Mouse (Mus musculus): ENCODE data around the gene Snrk. TPM values are rescaled to one million over a fixed set of nuclear protein-coding genes. Genes with fewer than 3 reads are reported as not detected.

The Snrk gene
- total and polyA plus RNA-seq, 3 experiments: 9.1 to 446 (median 10.7) TPM

DNA sequence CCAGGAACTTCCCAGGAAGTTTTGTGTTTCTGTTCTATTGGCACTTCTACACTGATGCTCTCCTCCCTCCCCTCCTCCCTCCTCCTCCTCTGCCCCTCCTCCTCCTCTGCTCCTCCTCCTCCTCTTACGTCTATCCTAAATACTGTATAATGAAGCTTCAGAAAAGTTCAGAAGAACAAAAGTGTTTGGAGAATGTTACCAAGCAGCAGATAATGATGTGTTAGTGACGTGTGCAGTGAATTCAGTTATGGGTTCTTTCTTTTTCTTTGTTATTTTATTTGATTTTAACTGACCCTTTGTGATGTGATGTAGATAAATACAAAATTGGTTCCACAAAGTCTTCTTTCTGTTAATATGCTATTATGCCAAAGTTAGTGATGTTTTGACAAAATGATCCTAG lies 22.2 kb downstream of the Snrk start:
- Histone ChIP-seq H3K27ac (ENCODE audit: control insufficient read depth, low read depth, low read length) (no peak overlapping the region), H3K4me1 (ENCODE audit: control insufficient read depth in 1 of 2, insufficient read depth in 2 of 2, low read length in 2 of 2) (no peaks in the 10 kb centered on the region), H3K9me3 (replicated peaks; ENCODE audit: insufficient read depth, low read length) (no peaks in the 10 kb centered on the region), H3K27me3 (ENCODE audit: control insufficient read depth in 1 of 2, insufficient read depth in 2 of 2, low read length in 2 of 2) (no peaks in the 10 kb centered on the region), H3K79me2 (ENCODE audit: control insufficient read depth, insufficient read depth, low read length, poor library complexity) (no peaks in the 10 kb centered on the region), H3K9ac (ENCODE audit: control insufficient read depth, low read depth, low read length, poor library complexity, severe bottlenecking) (no peak overlapping the region), H3K4me3 (ENCODE audit: control insufficient read depth in 1 of 2, insufficient read depth in 1 of 2, low read depth in 2 of 2, low read length in 2 of 2) (no peak overlapping the region), H3K36me3 (ENCODE audit: control insufficient read depth in 1 of 2, insufficient read depth in 2 of 2, low read length in 2 of 2) (no peaks in the 10 kb centered on the region; a peak in 2 of 4 replicates)
- TF ChIP-seq KAT2A (conservative IDR thresholded peaks at IDR 0.05; ENCODE audit: low read depth, low read length): no peak
- TF ChIP-seq USF1 (IDR thresholded peaks at IDR 0.05; ENCODE audit: low read depth, low read length): no peak
- no peak for TF ChIP-seq POLR2AphosphoS2 (IDR thresholded peaks at IDR 0.05; ENCODE audit: low read length)
- no peak for TF ChIP-seq TCF12 (IDR thresholded peaks at IDR 0.05; ENCODE audit: low read depth, low read length)
- no peak for TF ChIP-seq ETS1 (IDR thresholded peaks at IDR 0.05; ENCODE audit: low read depth, low read length)
- no peak for TF ChIP-seq MYB (IDR thresholded peaks at IDR 0.05; ENCODE audit: low read depth, low read length)
- no peak for TF ChIP-seq POLR2A (IDR thresholded peaks at IDR 0.05; ENCODE audit: control insufficient read depth in 1 of 2, insufficient read depth in 1 of 2, low read depth in 1 of 2, low read length in 2 of 2, poor library complexity in 1 of 2)
- TF ChIP-seq JUND (IDR thresholded peaks at IDR 0.05; ENCODE audit: low read depth, low read length): no peak
- TF ChIP-seq RCOR1 (IDR thresholded peaks at IDR 0.05; ENCODE audit: low read depth, low read length): no peak
- no peak for TF ChIP-seq E2F4 (IDR thresholded peaks at IDR 0.05; ENCODE audit: borderline replicate concordance, low read depth, low read length)
- no peak for TF ChIP-seq ZC3H11A (IDR thresholded peaks at IDR 0.05; ENCODE audit: low read depth, low read length)
- TF ChIP-seq GABPA (IDR thresholded peaks at IDR 0.05; ENCODE audit: low read depth, low read length): no peak
- no peak for TF ChIP-seq NRF1 (IDR thresholded peaks at IDR 0.05; ENCODE audit: insufficient read depth, low read depth, low read length, poor library complexity, severe bottlenecking)
- no peak for TF ChIP-seq TAL1 (IDR thresholded peaks at IDR 0.05; ENCODE audit: low read length)
- no peak for TF ChIP-seq MEF2A (IDR thresholded peaks at IDR 0.05; ENCODE audit: extremely low read depth, insufficient replicate concordance, low read depth, low read length, poor library complexity, severe bottlenecking)
- no peak for DNase-seq (ENCODE audit: low read depth, low spot score)

DNA sequence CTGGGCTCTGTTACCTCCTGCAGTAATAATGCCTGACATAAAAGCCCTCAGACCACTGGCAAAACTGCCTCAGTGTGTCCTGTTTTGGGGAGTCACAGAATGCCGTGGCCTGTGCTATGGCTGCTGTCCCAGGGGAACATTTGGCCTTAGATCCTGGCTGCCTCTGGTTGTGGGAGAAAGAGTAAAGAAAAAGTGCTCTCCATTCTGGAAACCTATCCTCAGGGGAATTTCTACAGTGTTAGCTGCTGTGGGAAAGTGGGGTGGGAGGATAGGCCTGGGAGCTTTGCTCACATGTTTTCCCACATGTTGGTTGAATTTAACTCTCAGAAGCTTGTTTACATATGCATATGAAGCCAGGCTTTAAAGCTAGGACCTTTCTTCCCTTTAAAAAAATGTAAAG lies 26.2 kb downstream of the Snrk start:
- Histone ChIP-seq H3K4me1 (ENCODE audit: control insufficient read depth in 1 of 2, insufficient read depth in 2 of 2, low read length in 2 of 2) (peaks cover 2 to 8% of the 10 kb centered on the region in 2 experiments), H3K4me3 (ENCODE audit: control insufficient read depth in 1 of 2, insufficient read depth in 1 of 2, low read depth in 2 of 2, low read length in 2 of 2) (no peak overlapping the region), H3K9ac (ENCODE audit: control insufficient read depth, low read depth, low read length, poor library complexity, severe bottlenecking) (no peak overlapping the region), H3K27ac (ENCODE audit: control insufficient read depth, low read depth, low read length) (no peak overlapping the region), H3K79me2 (ENCODE audit: control insufficient read depth, insufficient read depth, low read length, poor library complexity) (no peaks in the 10 kb centered on the region), H3K9me3 (replicated peaks; ENCODE audit: insufficient read depth, low read length) (no peaks in the 10 kb centered on the region), H3K27me3 (ENCODE audit: control insufficient read depth in 1 of 2, insufficient read depth in 2 of 2, low read length in 2 of 2) (no peaks in the 10 kb centered on the region), H3K36me3 (ENCODE audit: control insufficient read depth in 1 of 2, insufficient read depth in 2 of 2, low read length in 2 of 2) (peaks cover 0 to 9% of the 10 kb centered on the region in 2 experiments; a peak in 3 of 4 replicates)
- DNase-seq (ENCODE audit: low read depth, low spot score): no peak
- TF ChIP-seq MAX (IDR thresholded peaks at IDR 0.05; ENCODE audit: low read length) (no peak), NELFE (IDR thresholded peaks at IDR 0.05; ENCODE audit: low read depth, low read length) (no peak), UBTF (IDR thresholded peaks at IDR 0.05; ENCODE audit: borderline replicate concordance, insufficient read depth, low read depth, low read length) (no peak), NRF1 (IDR thresholded peaks at IDR 0.05; ENCODE audit: insufficient read depth, low read depth, low read length, poor library complexity, severe bottlenecking) (no peak), MYB (IDR thresholded peaks at IDR 0.05; ENCODE audit: low read depth, low read length) (no peak), GABPA (IDR thresholded peaks at IDR 0.05; ENCODE audit: low read depth, low read length) (no peak), MXI1 (IDR thresholded peaks at IDR 0.05; ENCODE audit: low read depth, low read length) (no peak), MAZ (IDR thresholded peaks at IDR 0.05; ENCODE audit: low read depth, low read length) (no peak), TAL1 (IDR thresholded peaks at IDR 0.05; ENCODE audit: low read length) (no peak), SMC3 (IDR thresholded peaks at IDR 0.05; ENCODE audit: low read depth, low read length) (no peak), TCF12 (IDR thresholded peaks at IDR 0.05; ENCODE audit: low read depth, low read length) (no peak), HCFC1 (IDR thresholded peaks at IDR 0.05; ENCODE audit: low read depth, low read length) (no peak), CTCF (IDR thresholded peaks at IDR 0.05 in 2 of 3, conservative IDR thresholded peaks at IDR 0.05 in 1 of 3; ENCODE audit: control insufficient read depth in 1 of 3, insufficient read depth in 1 of 3, low read depth in 2 of 3, low read length in 3 of 3, poor library complexity in 1 of 3, severe bottlenecking in 1 of 3) (no peak), CHD2 (IDR thresholded peaks at IDR 0.05; ENCODE audit: low read length) (no peak), TBP (IDR thresholded peaks at IDR 0.05; ENCODE audit: low read depth, low read length) (no peak)
